In the genomic region with DNA sequence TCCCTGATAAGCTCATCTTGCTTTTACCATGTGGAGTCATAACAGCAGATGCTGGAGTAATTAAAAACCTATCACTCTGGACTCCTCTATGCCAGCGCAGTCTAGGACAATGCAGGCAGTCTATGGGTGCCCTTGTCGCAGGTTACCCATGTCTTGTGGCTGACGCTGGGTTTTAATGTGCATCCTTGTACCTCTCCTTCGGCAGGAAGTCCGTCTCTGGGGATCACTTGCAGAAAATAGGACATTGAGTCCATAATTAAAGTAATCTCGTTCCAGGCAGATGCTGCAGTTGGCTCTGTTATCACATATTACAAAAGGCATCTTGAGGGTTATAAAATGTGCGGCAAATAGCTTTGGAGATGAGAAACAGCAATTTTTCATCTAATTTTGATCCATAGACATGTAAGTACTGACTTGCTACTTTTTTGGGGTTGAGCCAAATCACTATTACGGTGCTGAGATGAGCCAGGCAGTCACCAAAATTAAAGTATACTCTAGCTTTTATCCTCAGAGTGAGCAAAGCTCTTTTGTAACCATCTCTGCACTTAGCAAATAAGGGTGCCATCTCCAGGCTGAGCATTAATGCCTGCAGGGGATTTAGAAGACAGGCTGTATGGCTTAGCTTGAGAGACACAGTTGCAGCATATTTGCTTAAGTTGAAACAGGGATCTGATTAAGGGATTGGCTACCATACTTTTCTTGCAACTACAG, we compare ENCODE assay signal across 14 mouse cellular contexts.
DNase-seq lines count a peak whose midpoint lies in the region; ATAC-seq and TF ChIP-seq lines count a peak whose summit lies in the region.
"Had no signal": no experiment of that assay in that cellular context is flagged by ENCODE, and none has a peak within 500 bp of the region (broad histone marks: within the 10 kb centered on the region; RNA-seq: fewer than 3 reads in every experiment).

No protein-coding gene starts in this region.

- no peak overlapping the region for H3K4me2 ChIP-seq in midbrain, embryonic 12.5 days (replicated peaks)
- no peak overlapping the region for H3K4me2 ChIP-seq in midbrain, embryonic 11.5 days
- peak overlapping the region; percentile 26 for H3K4me2 ChIP-seq in hindbrain, embryonic 14.5 days (replicated peaks)
- peak overlapping the region; percentile 41 for H3K4me2 ChIP-seq in neural tube, embryonic 15.5 days
- no peak overlapping the region for H3K4me2 ChIP-seq in liver, postnatal 0 days (ENCODE audit: low read depth, low read length)
- H3K4me2 ChIP-seq: limb, embryonic 15.5 days; lung, embryonic 14.5 days had no signal

- H3K4me3 ChIP-seq in midbrain, embryonic 12.5 days, result no peak overlapping the region
- H3K4me3 ChIP-seq in midbrain, embryonic 11.5 days (ENCODE audit: low read depth, low read length), result no peak overlapping the region
- H3K4me3 ChIP-seq in hindbrain, embryonic 14.5 days (replicated peaks; ENCODE audit: low read length), result no peak overlapping the region
- no peak overlapping the region for H3K4me3 ChIP-seq in neural tube, embryonic 15.5 days (replicated peaks)
- no peak overlapping the region for H3K4me3 ChIP-seq in liver, postnatal 0 days (ENCODE audit: low read depth, low read length)
- H3K4me3 ChIP-seq: heart, embryonic 10.5 days; limb, embryonic 15.5 days; megakaryocyte, embryonic 14.5 days had no signal

- no peak overlapping the region for H3K9ac ChIP-seq in midbrain, embryonic 12.5 days (replicated peaks)
- H3K9ac ChIP-seq in midbrain, embryonic 11.5 days (ENCODE audit: low read length), result no peak overlapping the region
- no peak overlapping the region for H3K9ac ChIP-seq in hindbrain, embryonic 14.5 days
- no peak overlapping the region for H3K9ac ChIP-seq in neural tube, embryonic 15.5 days (replicated peaks)
- no peak overlapping the region for H3K9ac ChIP-seq in liver, postnatal 0 days (replicated peaks)
- H3K9ac ChIP-seq: limb, embryonic 15.5 days; lung, embryonic 14.5 days had no signal

- H3K36me3 ChIP-seq in midbrain, embryonic 12.5 days, result no peaks in the 10 kb centered on the region
- H3K36me3 ChIP-seq in midbrain, embryonic 11.5 days (ENCODE audit: control insufficient read depth, insufficient read depth, low read length), result no peaks in the 10 kb centered on the region
- no peaks in the 10 kb centered on the region for H3K36me3 ChIP-seq in hindbrain, embryonic 14.5 days (replicated peaks; ENCODE audit: control insufficient read depth, insufficient read depth)
- H3K36me3 ChIP-seq in neural tube, embryonic 15.5 days, result no peaks in the 10 kb centered on the region
- H3K36me3 ChIP-seq in liver, postnatal 0 days (replicated peaks; ENCODE audit: insufficient read depth, low read length), result no peaks in the 10 kb centered on the region
- H3K36me3 ChIP-seq: heart, embryonic 10.5 days; limb, embryonic 15.5 days had no signal

- no peaks in the 10 kb centered on the region for H3K4me1 ChIP-seq in midbrain, embryonic 12.5 days
- H3K4me1 ChIP-seq in midbrain, embryonic 11.5 days (ENCODE audit: control insufficient read depth, insufficient read depth, low read length), result no peaks in the 10 kb centered on the region
- peaks cover 6% of the 10 kb centered on the region; the same call in 1 of the 2 replicates for H3K4me1 ChIP-seq in hindbrain, embryonic 14.5 days (replicated peaks; ENCODE audit: control insufficient read depth, insufficient read depth, low read length)
- H3K4me1 ChIP-seq in neural tube, embryonic 15.5 days, result peaks cover 11% of the 10 kb centered on the region
- no peaks in the 10 kb centered on the region for H3K4me1 ChIP-seq in liver, postnatal 0 days (ENCODE audit: insufficient read depth)
- H3K4me1 ChIP-seq: heart, embryonic 10.5 days; limb, embryonic 15.5 days; megakaryocyte, embryonic 14.5 days had no signal

- H3K27me3 ChIP-seq in midbrain, embryonic 12.5 days, result no peaks in the 10 kb centered on the region
- no peaks in the 10 kb centered on the region for H3K27me3 ChIP-seq in midbrain, embryonic 11.5 days (ENCODE audit: control insufficient read depth, insufficient read depth, low read length)
- H3K27me3 ChIP-seq in hindbrain, embryonic 14.5 days (ENCODE audit: control insufficient read depth, insufficient read depth, low read length), result no peaks in the 10 kb centered on the region
- H3K27me3 ChIP-seq in neural tube, embryonic 15.5 days (replicated peaks), result no peaks in the 10 kb centered on the region
- H3K27me3 ChIP-seq in liver, postnatal 0 days (ENCODE audit: insufficient read depth, low read length), result no peaks in the 10 kb centered on the region
- H3K27me3 ChIP-seq: limb, embryonic 15.5 days; megakaryocyte, embryonic 14.5 days had no signal

- no peak for TF ChIP-seq EP300 in liver, postnatal 0 days (IDR thresholded peaks at IDR 0.05; ENCODE audit: low read depth)

- ATAC-seq in midbrain, embryonic 12.5 days (ENCODE audit: low FRiP score, low read depth), result peak; percentile 56; the same call in 1 of the 2 replicates
- no peak for ATAC-seq in midbrain, embryonic 11.5 days (ENCODE audit: low FRiP score)
- peak; percentile 79 for ATAC-seq in hindbrain, embryonic 14.5 days (ENCODE audit: low FRiP score)
- ATAC-seq in neural tube, embryonic 15.5 days (ENCODE audit: low FRiP score), result peak; percentile 90
- no peak for ATAC-seq in liver, postnatal 0 days

- WGBS in midbrain, embryonic 12.5 days, result 68% methylated on average over 8 of the region's 8 CpGs
- WGBS in midbrain, embryonic 11.5 days, result 83% methylated on average over 8 of the region's 8 CpGs
- 36% methylated on average over 8 of the region's 8 CpGs for WGBS in hindbrain, embryonic 14.5 days
- 29% methylated on average over 8 of the region's 8 CpGs for WGBS in neural tube, embryonic 15.5 days
- WGBS in liver, postnatal 0 days (ENCODE audit: insufficient replicate concordance), result 78% methylated on average over 8 of the region's 8 CpGs

- peak; percentile 53 for DNase-seq in cerebellum, adult 9-10 months
- DNase-seq in cerebellum, adult 11-12 months, result no peak
- no peak for DNase-seq in midbrain, embryonic 11.5 days (ENCODE audit: low spot score, missing footprints)
- DNase-seq in hindbrain, embryonic 14.5 days (ENCODE audit: low spot score), result peak; percentile 46
- no peak for DNase-seq in liver, postnatal 0 days
- no peak for DNase-seq in kidney, adult 8-10 months
- DNase-seq: adrenal gland, postnatal 10 days; lung, embryonic 14.5 days; thymus, postnatal 4 days had no signal

- 0 out of 2 replicates have a peak overlapping the region, but pooled peaks have one; percentile 11 for H3K27ac ChIP-seq in midbrain, embryonic 12.5 days (replicated peaks)
- H3K27ac ChIP-seq in midbrain, embryonic 11.5 days (ENCODE audit: low read depth, low read length), result no peak overlapping the region
- peak overlapping the region; percentile 58 for H3K27ac ChIP-seq in hindbrain, embryonic 14.5 days
- peak overlapping the region; percentile 45 for H3K27ac ChIP-seq in neural tube, embryonic 15.5 days (replicated peaks)
- H3K27ac ChIP-seq in liver, postnatal 0 days (ENCODE audit: low read depth), result no peak overlapping the region
- H3K27ac ChIP-seq: heart, embryonic 10.5 days; limb, embryonic 15.5 days had no signal

- no peaks in the 10 kb centered on the region for H3K9me3 ChIP-seq in midbrain, embryonic 12.5 days
- no peaks in the 10 kb centered on the region for H3K9me3 ChIP-seq in midbrain, embryonic 11.5 days (ENCODE audit: control insufficient read depth, low read length)
- H3K9me3 ChIP-seq in hindbrain, embryonic 14.5 days (ENCODE audit: control insufficient read depth, low read length), result no peaks in the 10 kb centered on the region
- no peaks in the 10 kb centered on the region for H3K9me3 ChIP-seq in neural tube, embryonic 15.5 days (replicated peaks)
- no peaks in the 10 kb centered on the region for H3K9me3 ChIP-seq in liver, postnatal 0 days (ENCODE audit: low read length)
- H3K9me3 ChIP-seq: heart, embryonic 10.5 days; limb, embryonic 15.5 days had no signal

- no peak for TF ChIP-seq CTCF in liver, postnatal 0 days (IDR thresholded peaks at IDR 0.05; ENCODE audit: low read depth)

Comparison
In these comparisons a context has a peak if more than half of its experiments do, and no peak if none do; other contexts are left out.
1. DNase-seq: peak in cerebellum, adult 9-10 months (single experiment) and hindbrain, embryonic 14.5 days (single experiment); none in cerebellum, adult 11-12 months (single experiment), midbrain, embryonic 11.5 days (single experiment), liver, postnatal 0 days (single experiment) and kidney, adult 8-10 months (0 of 2).
2. ATAC-seq: peak in midbrain, embryonic 12.5 days (single experiment), hindbrain, embryonic 14.5 days (single experiment) and neural tube, embryonic 15.5 days (single experiment); none in midbrain, embryonic 11.5 days (single experiment) and liver, postnatal 0 days (single experiment).
3. H3K27ac ChIP-seq: peak in midbrain, embryonic 12.5 days (single experiment), hindbrain, embryonic 14.5 days (single experiment) and neural tube, embryonic 15.5 days (single experiment); none in midbrain, embryonic 11.5 days (single experiment) and liver, postnatal 0 days (single experiment).
4. H3K4me2 ChIP-seq: peak in hindbrain, embryonic 14.5 days (single experiment) and neural tube, embryonic 15.5 days (single experiment); none in midbrain, embryonic 12.5 days (single experiment), midbrain, embryonic 11.5 days (single experiment) and liver, postnatal 0 days (single experiment).